Mouse (Mus musculus): ENCODE results near the gene C2cd5.
"Not testable (repeated sequence)": the region's sequence is repeated elsewhere in the genome, so short reads cannot be mapped to it uniquely, and the experiment has no call there.

The C2cd5 gene

GRCm38 (mm10) chr6:143020647-143021046 lies 79.3 kb downstream of the C2cd5 start:
- DNase-seq (ENCODE audit: low read depth, low spot score): peak; percentile 18

- DNase-seq (ENCODE audit: low read depth, low spot score): no peak
These were observed 79.8 kb downstream of the C2cd5 start for GRCm38 (mm10) chr6:143020146-143020545.

- DNase-seq (ENCODE audit: low read depth, low spot score): no peak
These were observed 87.3 kb downstream of the C2cd5 start for GRCm38 (mm10) chr6:143012513-143013215.

GRCm38 (mm10) chr6:143008865-143009264 lies 91.1 kb downstream of the C2cd5 start:
- DNase-seq (ENCODE audit: low read depth, low spot score): no peak

- not testable (repeated sequence) for DNase-seq (ENCODE audit: low read depth, low spot score)
These were observed 94.7 kb downstream of the C2cd5 start for GRCm38 (mm10) chr6:143005209-143005608.

- no peak for DNase-seq (ENCODE audit: low read depth, low spot score)
These were observed 95.1 kb downstream of the C2cd5 start for GRCm38 (mm10) chr6:143004801-143005200.

GRCm38 (mm10) chr6:142998221-142998999 lies 101.5 kb downstream of the C2cd5 start:
- DNase-seq (ENCODE audit: low read depth, low spot score): no peak

- no peak for DNase-seq (ENCODE audit: low read depth, low spot score)
These were observed 103.1 kb downstream of the C2cd5 start for GRCm38 (mm10) chr6:142996887-142997286.

GRCm38 (mm10) chr6:142995567-142995966 lies 104.4 kb downstream of the C2cd5 start:
- no peak for DNase-seq (ENCODE audit: low read depth, low spot score)

GRCm38 (mm10) chr6:142994821-142995220 lies 105.1 kb downstream of the C2cd5 start:
- no peak for DNase-seq (ENCODE audit: low read depth, low spot score)

GRCm38 (mm10) chr6:142993705-142994698 lies 105.9 kb downstream of the C2cd5 start:
- no peak for DNase-seq (ENCODE audit: low read depth, low spot score)

GRCm38 (mm10) chr6:142992971-142993370 lies 107.0 kb downstream of the C2cd5 start:
- no peak for DNase-seq (ENCODE audit: low read depth, low spot score)

GRCm38 (mm10) chr6:142992099-142992498 lies 107.8 kb downstream of the C2cd5 start:
- no peak for DNase-seq (ENCODE audit: low read depth, low spot score)

- no peak for DNase-seq (ENCODE audit: low read depth, low spot score)
These were observed 108.4 kb downstream of the C2cd5 start for GRCm38 (mm10) chr6:142991391-142992059.

- DNase-seq (ENCODE audit: low read depth, low spot score): no peak
These were observed 109.4 kb downstream of the C2cd5 start for GRCm38 (mm10) chr6:142990516-142990915.

GRCm38 (mm10) chr6:142989495-142989894 lies 110.4 kb downstream of the C2cd5 start:
- no peak for DNase-seq (ENCODE audit: low read depth, low spot score)

- DNase-seq (ENCODE audit: low read depth, low spot score): peak; percentile 62
These were observed 111.2 kb downstream of the C2cd5 start for GRCm38 (mm10) chr6:142988753-142989152.

GRCm38 (mm10) chr6:142988231-142988630 lies 111.7 kb downstream of the C2cd5 start:
- no peak for DNase-seq (ENCODE audit: low read depth, low spot score)

- DNase-seq (ENCODE audit: low read depth, low spot score): no peak
These were observed 112.3 kb downstream of the C2cd5 start for GRCm38 (mm10) chr6:142987616-142988015.

GRCm38 (mm10) chr6:142986706-142987105 lies 113.2 kb downstream of the C2cd5 start:
- not testable (repeated sequence) for DNase-seq (ENCODE audit: low read depth, low spot score)

All from forelimb bud, embryonic 11.5 days (tissue).